Mouse (Mus musculus) heart, embryonic 16.5 days (tissue): Measurements from ENCODE around the gene Zfp553. TPM values are rescaled to one million over a fixed set of nuclear protein-coding genes. Genes with fewer than 3 reads are reported as not detected.

Source experiments
- ATAC-seq: fragments of 200-750 bp; cut with Nextera tagmentation; replicated peaks from 2 replicates; pipeline ENCODE4 v1.8.0; 2017; ENCODE audit warnings: moderate number of reproducible peaks; ENCODE audit not compliant: insufficient read depth, low FRiP score; ENCODE audit errors: extremely low read depth
- H3K27ac ChIP-seq: fragments of 300-500 bp; sonication (generic); 2 replicates; pipeline ENCODE4 v1.5.1; 2014; ENCODE audit warnings: mild to moderate bottlenecking, low read length, control low read depth, moderate library complexity
- H3K27me3 ChIP-seq: fragments of 300-500 bp; sonication (generic); 2 replicates; pipeline ENCODE4 v1.6.1; 2014; ENCODE audit warnings: low read length, mixed read lengths; ENCODE audit not compliant: control insufficient read depth, insufficient read depth
- H3K36me3 ChIP-seq: fragments of 300-500 bp; sonication (generic); 2 replicates; pipeline ENCODE4 v1.6.1; 2014; ENCODE audit not compliant: control insufficient read depth, insufficient read depth
- H3K4me1 ChIP-seq: fragments of 300-500 bp; sonication (generic); 2 replicates; pipeline ENCODE4 v1.6.1; 2014; ENCODE audit warnings: low read length, mixed read lengths; ENCODE audit not compliant: control insufficient read depth, insufficient read depth
- H3K4me2 ChIP-seq: fragments of 300-500 bp; sonication (generic); 2 replicates; pipeline ENCODE4 v1.6.1; 2014; ENCODE audit warnings: low read depth, mild to moderate bottlenecking, control low read depth, low read length
- H3K4me3 ChIP-seq: fragments of 300-500 bp; sonication (generic); 2 replicates; pipeline ENCODE4 v1.5.1; 2014; ENCODE audit warnings: mild to moderate bottlenecking, control low read depth, low read length
- H3K9ac ChIP-seq: fragments of 300-500 bp; sonication (generic); 2 replicates; pipeline ENCODE4 v1.6.1; 2014; ENCODE audit warnings: low read length, control low read depth
- H3K9me3 ChIP-seq: fragments of 300-500 bp; sonication (generic); replicated peaks from 2 replicates; pipeline ENCODE4 v1.6.1; 2016; ENCODE audit warnings: low read length; ENCODE audit not compliant: control insufficient read depth
- WGBS: fragments of 180-500 bp; shearing (Covaris S2); extraction: QIAGEN DNeasy Blood & Tissue Kit; methylation state at CpG from one replicate; pipeline ENCODE4 v1.1.7; 2014; 5-methylcytosine and 5-hydroxymethylcytosine counted together
- polyA plus RNA-seq: library from polyadenylated mRNA; unstranded; fragments of >200 nt; fragmentation: Nextera tagmentation; extraction: Ambion mirVana; gene quantifications from 2 replicates; pipeline ENCODE4 v1.2.1, GENCODE M21; 2015

The Zfp553 gene
- polyA plus RNA-seq, 1 experiment from 2014 or later, result 21.0 TPM

GRCm38 (mm10) chr7:127192989-127193388 lies 39.9 kb upstream of the Zfp553 start:
- no peak for ATAC-seq
- WGBS, result 95% methylated on average over 5 of the region's 5 CpGs

GRCm38 (mm10) chr7:127194011-127194632 lies 38.7 kb upstream of the Zfp553 start:
- 91% methylated on average over 17 of the region's 17 CpGs for WGBS

More at GRCm38 (mm10) chr7:127192989-127193388, 39.9 kb upstream of the Zfp553 start:
- peaks cover 34% of the 10 kb centered on the region for H3K36me3 ChIP-seq
- no peak overlapping the region for H3K9ac ChIP-seq
- H3K4me2 ChIP-seq, result no peak overlapping the region
- H3K27ac ChIP-seq, result no peak overlapping the region
- H3K4me3 ChIP-seq, result no peak overlapping the region
- no peaks in the 10 kb centered on the region for H3K27me3 ChIP-seq
- H3K4me1 ChIP-seq, result peaks cover 16% of the 10 kb centered on the region
- H3K9me3 ChIP-seq, result no peaks in the 10 kb centered on the region

GRCm38 (mm10) chr7:127194633-127195029 lies 38.2 kb upstream of the Zfp553 start:
- Histone ChIP-seq H3K9ac (peak overlapping the region; percentile 75), H3K4me2 (peak overlapping the region; percentile 88)
- ATAC-seq, result no peak

More at GRCm38 (mm10) chr7:127194011-127194632, 38.7 kb upstream of the Zfp553 start:
- no peak overlapping the region for H3K9ac ChIP-seq
- H3K27ac ChIP-seq, result no peak overlapping the region
- peaks cover 16% of the 10 kb centered on the region for H3K4me1 ChIP-seq
- H3K9me3 ChIP-seq, result no peaks in the 10 kb centered on the region
- peak overlapping the region; percentile 88 for H3K4me2 ChIP-seq
- no peak for ATAC-seq
- peak overlapping the region; percentile 63; the same call in 1 of the 2 replicates for H3K4me3 ChIP-seq
- no peaks in the 10 kb centered on the region for H3K27me3 ChIP-seq
- peaks cover 46% of the 10 kb centered on the region for H3K36me3 ChIP-seq

GRCm38 (mm10) chr7:127195544-127196295 lies 37.1 kb upstream of the Zfp553 start, which contains the start of gene Cd2bp2:
TSS of gene Cd2bp2 (minus strand) at chr7:127196050.
- H3K4me3 ChIP-seq, result peak within 1 kb of the TSS; percentile 63
- under 1% methylated on average over 51 of the region's 51 CpGs for WGBS
- H3K9ac ChIP-seq, result peak within 1 kb of the TSS; percentile 75
- H3K36me3 ChIP-seq, result peaks cover 54% of the 10 kb centered on the region
- H3K4me1 ChIP-seq, result peaks cover 16% of the 10 kb centered on the region
- H3K27me3 ChIP-seq, result no peaks in the 10 kb centered on the region
- H3K9me3 ChIP-seq, result no peaks in the 10 kb centered on the region
- peak within 1 kb of the TSS; percentile 89 for H3K4me2 ChIP-seq
- H3K27ac ChIP-seq, result peak within 1 kb of the TSS; percentile 80
- ATAC-seq, result peak; percentile 96

More at GRCm38 (mm10) chr7:127194633-127195029, 38.2 kb upstream of the Zfp553 start:
- Histone ChIP-seq H3K4me1 (peaks cover 16% of the 10 kb centered on the region), H3K27ac (no peak overlapping the region), H3K27me3 (no peaks in the 10 kb centered on the region), H3K36me3 (peaks cover 51% of the 10 kb centered on the region), H3K4me3 (peak overlapping the region; percentile 63), H3K9me3 (no peaks in the 10 kb centered on the region)
- WGBS, result 63% methylated on average over 7 of the region's 7 CpGs

- Histone ChIP-seq H3K4me2 (peak overlapping the region; percentile 89), H3K4me1 (peaks cover 16% of the 10 kb centered on the region), H3K27me3 (no peaks in the 10 kb centered on the region), H3K9ac (peak overlapping the region; percentile 74), H3K4me3 (peak overlapping the region; percentile 63), H3K36me3 (peaks cover 56% of the 10 kb centered on the region), H3K27ac (peak overlapping the region; percentile 80), H3K9me3 (no peaks in the 10 kb centered on the region)
- no peak for ATAC-seq
- WGBS, result 59% methylated on average over 11 of the region's 11 CpGs
These were observed 36.4 kb upstream of the Zfp553 start for GRCm38 (mm10) chr7:127196484-127196883.

GRCm38 (mm10) chr7:127206606-127207005 lies 26.3 kb upstream of the Zfp553 start:
- peak overlapping the region; percentile 87 for H3K27ac ChIP-seq
- no peaks in the 10 kb centered on the region for H3K27me3 ChIP-seq
- H3K4me1 ChIP-seq, result peaks cover 21% of the 10 kb centered on the region
- peak overlapping the region; percentile 88 for H3K4me3 ChIP-seq
- peak overlapping the region; percentile 96 for H3K4me2 ChIP-seq
- H3K9me3 ChIP-seq, result no peaks in the 10 kb centered on the region
- 34% methylated on average over 2 of the region's 2 CpGs for WGBS
- peak overlapping the region; percentile 95 for H3K9ac ChIP-seq
- no peak for ATAC-seq
- H3K36me3 ChIP-seq, result peaks cover 20% of the 10 kb centered on the region

- under 1% methylated on average over 53 of the region's 53 CpGs for WGBS
- ATAC-seq, result no peak; the same call in 1 of the 2 replicates
These were observed 25.2 kb upstream of the Zfp553 start for GRCm38 (mm10) chr7:127207374-127208294.

GRCm38 (mm10) chr7:127208295-127208552 lies 24.6 kb upstream of the Zfp553 start, which contains the start of gene Tbc1d10b:
TSS of gene Tbc1d10b (minus strand) at chr7:127208468.
- H3K27me3 ChIP-seq, result no peaks in the 10 kb centered on the region
- WGBS, result under 1% methylated on average over 40 of the region's 44 CpGs
- H3K4me3 ChIP-seq, result peak within 1 kb of the TSS; percentile 88
- peak within 1 kb of the TSS; percentile 95 for H3K9ac ChIP-seq
- H3K4me1 ChIP-seq, result peaks cover 21% of the 10 kb centered on the region
- peak within 1 kb of the TSS; percentile 89 for H3K27ac ChIP-seq
- ATAC-seq, result no peak; the same call in 1 of the 2 replicates
- H3K4me2 ChIP-seq, result peak within 1 kb of the TSS; percentile 96
- H3K36me3 ChIP-seq, result peaks cover 5% of the 10 kb centered on the region
- no peaks in the 10 kb centered on the region for H3K9me3 ChIP-seq

More at GRCm38 (mm10) chr7:127207374-127208294, 25.2 kb upstream of the Zfp553 start:
- Histone ChIP-seq H3K9ac (peak overlapping the region; percentile 95), H3K27me3 (no peaks in the 10 kb centered on the region), H3K4me2 (peak overlapping the region; percentile 96), H3K9me3 (no peaks in the 10 kb centered on the region), H3K36me3 (peaks cover 11% of the 10 kb centered on the region), H3K27ac (peak overlapping the region; percentile 87), H3K4me3 (peak overlapping the region; percentile 88), H3K4me1 (peaks cover 21% of the 10 kb centered on the region)
